Comparison of ENCODE assay signal across 9 mouse cellular contexts in genomic region chr12:47162624-47163151, GRCm38 (mm10).
DNase-seq lines count a peak whose midpoint lies in the region; ATAC-seq and TF ChIP-seq lines count a peak whose summit lies in the region.
"Had no signal": no experiment of that assay in that cellular context is flagged by ENCODE, and none has a peak within 500 bp of the region (broad histone marks: within the 10 kb centered on the region; RNA-seq: fewer than 3 reads in every experiment).

No protein-coding gene starts in this region.

- no peak overlapping the region for H3K9ac ChIP-seq in lung, embryonic 16.5 days (ENCODE audit: low read length)
- H3K9ac ChIP-seq in embryonic facial prominence, embryonic 11.5 days (replicated peaks; ENCODE audit: low read length): no peak overlapping the region
- no peak overlapping the region for H3K9ac ChIP-seq in neural tube, embryonic 12.5 days

- no peaks in the 10 kb centered on the region for H3K27me3 ChIP-seq in lung, embryonic 16.5 days (ENCODE audit: control insufficient read depth, insufficient read depth, low read depth, low read length)
- H3K27me3 ChIP-seq in embryonic facial prominence, embryonic 11.5 days (ENCODE audit: control insufficient read depth, insufficient read depth, low read length): no peaks in the 10 kb centered on the region
- H3K27me3 ChIP-seq in neural tube, embryonic 12.5 days (replicated peaks): no peaks in the 10 kb centered on the region
- no peaks in the 10 kb centered on the region for H3K27me3 ChIP-seq in thymus, adult 2 months (ENCODE audit: control insufficient read depth, insufficient read depth, low read length)

- DNase-seq in lung, postnatal 25 days (ENCODE audit: low spot score): no peak
- peak; percentile 56 for DNase-seq in embryonic facial prominence, embryonic 11.5 days (ENCODE audit: low spot score)
- DNase-seq in layer of hippocampus, adult 11-12 months (ENCODE audit: low spot score): peak; percentile 40
- no peak for DNase-seq in thymus, adult 2 months
- DNase-seq in adrenal gland, postnatal 4 days (ENCODE audit: low spot score in 2 of 2): no peak

- H3K4me2 ChIP-seq in lung, embryonic 16.5 days (ENCODE audit: low read depth, low read length): peak overlapping the region; percentile 19; the same call in 1 of the 2 replicates
- H3K4me2 ChIP-seq in embryonic facial prominence, embryonic 11.5 days (ENCODE audit: low read depth, low read length): no peak overlapping the region; the same call in 1 of the 2 replicates
- H3K4me2 ChIP-seq in neural tube, embryonic 12.5 days (replicated peaks): peak overlapping the region; percentile 45

- ATAC-seq in lung, embryonic 16.5 days (ENCODE audit: low read depth): 0 out of 2 replicates have a peak, but pooled peaks have one; percentile 34
- peak; percentile 76 for ATAC-seq in embryonic facial prominence, embryonic 11.5 days (replicated peaks; ENCODE audit: insufficient number of reproducible peaks, low FRiP score, low TSS enrichment, low read depth)
- ATAC-seq in neural tube, embryonic 12.5 days (ENCODE audit: low FRiP score, low read depth): peak; percentile 67
- no peak for ATAC-seq in inflammation-experienced regulatory T-cells, adult 6 months

- 10% methylated on average over 6 of the region's 6 CpGs for WGBS in lung, embryonic 16.5 days
- 6% methylated on average over 6 of the region's 6 CpGs for WGBS in embryonic facial prominence, embryonic 11.5 days
- 11% methylated on average over 6 of the region's 6 CpGs for WGBS in neural tube, embryonic 12.5 days
- 20% methylated on average over 6 of the region's 6 CpGs for WGBS in thymus, adult 2 months

- no peak for TF ChIP-seq CTCF in thymus, adult 2 months (IDR thresholded peaks at IDR 0.05; ENCODE audit: borderline replicate concordance, control insufficient read depth, extremely low read depth, insufficient read depth, low read length, poor library complexity)

- no peaks in the 10 kb centered on the region for H3K36me3 ChIP-seq in lung, embryonic 16.5 days (ENCODE audit: control insufficient read depth, insufficient read depth, low read length)
- no peaks in the 10 kb centered on the region for H3K36me3 ChIP-seq in embryonic facial prominence, embryonic 11.5 days (replicated peaks; ENCODE audit: control insufficient read depth, insufficient read depth, low read depth, low read length)
- no peaks in the 10 kb centered on the region for H3K36me3 ChIP-seq in neural tube, embryonic 12.5 days
- H3K36me3 ChIP-seq in thymus, adult 2 months (ENCODE audit: control insufficient read depth, insufficient read depth, low read length): no peaks in the 10 kb centered on the region

- no peak overlapping the region for H3K27ac ChIP-seq in lung, embryonic 16.5 days (ENCODE audit: low read length)
- H3K27ac ChIP-seq in embryonic facial prominence, embryonic 11.5 days (replicated peaks; ENCODE audit: low read depth, low read length): no peak overlapping the region
- H3K27ac ChIP-seq in neural tube, embryonic 12.5 days: no peak overlapping the region
- no peak overlapping the region for H3K27ac ChIP-seq in thymus, adult 2 months (ENCODE audit: control insufficient read depth, insufficient read depth, low read length)
- H3K27ac ChIP-seq: kidney, postnatal 0 days had no signal

- H3K4me3 ChIP-seq in lung, embryonic 16.5 days (ENCODE audit: low read length): no peak overlapping the region
- H3K4me3 ChIP-seq in embryonic facial prominence, embryonic 11.5 days (ENCODE audit: low read depth, low read length): no peak overlapping the region
- H3K4me3 ChIP-seq in neural tube, embryonic 12.5 days: 0 out of 2 replicates have a peak overlapping the region, but pooled peaks have one; percentile 3
- H3K4me3 ChIP-seq in thymus, adult 2 months (ENCODE audit: control insufficient read depth, insufficient read depth, low read length): no peak overlapping the region

- TF ChIP-seq POLR2A in thymus, adult 2 months (IDR thresholded peaks at IDR 0.05; ENCODE audit: control insufficient read depth, extremely low read depth, insufficient read depth, low read length, poor library complexity): no peak

- H3K4me1 ChIP-seq in lung, embryonic 16.5 days (replicated peaks; ENCODE audit: control insufficient read depth, insufficient read depth, low read length): peaks cover 4% of the 10 kb centered on the region
- H3K4me1 ChIP-seq in embryonic facial prominence, embryonic 11.5 days (ENCODE audit: control insufficient read depth, insufficient read depth, low read length): no peaks in the 10 kb centered on the region
- peaks cover 17% of the 10 kb centered on the region for H3K4me1 ChIP-seq in neural tube, embryonic 12.5 days
- H3K4me1 ChIP-seq in thymus, adult 2 months (replicated peaks; ENCODE audit: control insufficient read depth, insufficient read depth, low read length): no peaks in the 10 kb centered on the region

- no peaks in the 10 kb centered on the region for H3K9me3 ChIP-seq in lung, embryonic 16.5 days (ENCODE audit: control insufficient read depth, low read length)
- H3K9me3 ChIP-seq in embryonic facial prominence, embryonic 11.5 days (replicated peaks; ENCODE audit: control insufficient read depth, low read length): no peaks in the 10 kb centered on the region
- no peaks in the 10 kb centered on the region for H3K9me3 ChIP-seq in neural tube, embryonic 12.5 days

Comparison
In these comparisons a context has a peak if more than half of its experiments do, and no peak if none do; other contexts are left out.
1. DNase-seq: peak in embryonic facial prominence, embryonic 11.5 days (single experiment) and layer of hippocampus, adult 11-12 months (single experiment); none in lung, postnatal 25 days (single experiment), thymus, adult 2 months (single experiment) and adrenal gland, postnatal 4 days (0 of 2).